Mouse (Mus musculus): ENCODE measurements around the gene Rapgef4.

DNA sequence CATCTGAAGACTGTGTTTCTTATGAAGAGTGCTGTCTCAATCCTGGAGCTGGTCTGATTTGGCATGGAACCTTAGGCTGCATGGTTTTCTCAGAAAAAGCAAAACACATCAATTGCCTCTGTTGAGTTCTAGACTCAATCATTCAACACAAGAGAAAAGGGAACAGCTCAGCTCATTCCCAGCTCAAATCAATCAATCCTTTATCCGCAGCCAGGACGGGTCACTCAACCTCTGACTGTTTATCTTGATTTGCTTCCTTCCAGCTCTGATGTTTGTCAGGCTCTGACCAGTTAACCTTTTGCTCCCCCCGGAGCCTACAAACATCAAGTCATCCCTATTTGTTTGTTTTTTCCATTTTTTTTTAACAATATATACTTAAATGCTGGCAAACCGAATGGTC lies 192.8 kb downstream of the Rapgef4 start:
- no peak for TF ChIP-seq CTCF (IDR thresholded peaks at IDR 0.05; ENCODE audit: low read depth)
- no peak for TF ChIP-seq EP300 (IDR thresholded peaks at IDR 0.05; ENCODE audit: low read depth)
